Mouse (Mus musculus) colon, adult 2 months (tissue): Measurements from ENCODE around the gene Gm8180. TPM values are rescaled to one million over a fixed set of nuclear protein-coding genes. Genes with fewer than 3 reads are reported as not detected.

Source experiments
- polyA plus RNA-seq: library from polyadenylated mRNA; depleted of rRNA; stranded (reverse); fragments of >200 nt; gene quantifications from 2 replicates; pipeline ENCODE4 v1.2.3, GENCODE M21; 2012; rRNA removed

Gm8180 gene
- polyA plus RNA-seq = not detected in 2 replicates

DNA sequence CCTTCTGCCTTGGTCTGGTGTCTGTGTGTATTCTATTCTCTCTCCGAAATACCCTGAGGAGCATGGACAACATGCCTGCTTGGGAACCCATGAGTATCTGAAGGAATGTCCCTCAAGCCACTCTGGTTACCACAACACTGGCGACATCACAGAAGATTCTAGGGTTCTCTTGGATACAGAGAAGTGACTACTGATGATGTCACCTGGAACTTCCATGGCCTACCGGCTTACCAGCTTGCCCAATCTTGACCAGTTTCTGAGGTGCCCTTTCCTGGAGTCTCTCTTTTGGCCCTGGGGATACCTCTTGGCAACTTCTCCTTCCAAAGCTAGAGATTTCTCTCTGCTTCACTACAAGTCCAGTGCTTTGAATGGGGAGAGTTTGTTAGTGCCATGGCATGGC, at the start of gene Gm8180:
Gm8180 (minus strand) TSS at position 101 of the 400 bp plus-strand sequence.

DNA sequence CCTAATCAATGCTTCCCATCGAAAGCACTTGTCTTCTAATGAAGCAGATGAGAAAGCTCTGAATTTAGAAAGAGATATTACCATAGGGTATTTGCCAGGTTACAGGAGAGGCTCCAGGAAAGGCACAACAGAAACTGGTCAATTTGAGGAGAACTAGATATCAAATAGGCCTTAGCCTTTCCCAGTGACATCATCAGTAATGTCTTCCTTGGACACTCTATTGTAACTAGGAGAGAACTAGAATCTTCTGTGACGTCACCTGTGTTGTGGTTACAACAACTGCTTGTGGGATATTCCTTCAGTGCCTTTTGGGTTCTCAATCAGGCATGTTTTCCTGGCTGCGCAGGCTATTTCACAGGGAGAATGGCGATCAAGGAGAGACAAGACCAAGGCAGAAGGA, 37.0 kb downstream of the Gm8180 start, which contains the start of gene Gm6526:
Gm6526 (plus strand) TSS at position 301 of the 400 bp plus-strand sequence.

Other genes starting within 250 kb of the Gm8180 start
- gene Gm5799, start 241.2 kb downstream of the Gm8180 start, polyA plus RNA-seq = not detected in 2 replicates
- gene Gm17654, start 205.6 kb downstream of the Gm8180 start, polyA plus RNA-seq = not detected in 2 replicates
- not detected in 2 replicates for gene Gm10375, start 176.7 kb downstream of the Gm8180 start, polyA plus RNA-seq
- gene Gm8165, start 107.5 kb downstream of the Gm8180 start, polyA plus RNA-seq = not detected in 2 replicates
- not detected in 2 replicates for gene Gm7324, start 86.9 kb downstream of the Gm8180 start, polyA plus RNA-seq
- gene Gm16506, start 57.3 kb downstream of the Gm8180 start, polyA plus RNA-seq = not detected in 2 replicates
- not detected in 2 replicates for gene Gm6526, start 36.9 kb downstream of the Gm8180 start, polyA plus RNA-seq
- gene Ear1, start 90.8 kb upstream of the Gm8180 start, polyA plus RNA-seq = not detected in 2 replicates
- not detected in 2 replicates for gene Ear10, start 138.8 kb upstream of the Gm8180 start, polyA plus RNA-seq
- 0.16 and 0.20 TPM in 2 replicates for gene Gm8113, start 140.6 kb upstream of the Gm8180 start, polyA plus RNA-seq
- not detected in 2 replicates for gene Ang5, start 172.3 kb upstream of the Gm8180 start, polyA plus RNA-seq
- not detected in 2 replicates for gene Ang6, start 217.5 kb upstream of the Gm8180 start, polyA plus RNA-seq